Mouse (Mus musculus) ES-E14 (cell line): Measurements from ENCODE around the gene Gch1. TPM values are rescaled to one million over a fixed set of nuclear protein-coding genes. Genes with fewer than 3 reads are reported as not detected.

Experiments
- DNase-seq: peaks from one replicate; pipeline ENCODE4 v3.0.0-alpha.2; 2013; ENCODE audit warnings: low read depth, low spot score
- H3K27ac ChIP-seq: 2 replicates; pipeline ENCODE4 v1.5.1; 2012; ENCODE audit warnings: low read depth, mild to moderate bottlenecking, low read length, moderate library complexity, mixed read lengths; ENCODE audit not compliant: poor library complexity, insufficient read depth, severe bottlenecking
- H3K36me3 ChIP-seq: 2 replicates; pipeline ENCODE4 v1.6.1; 2012; ENCODE audit warnings: mild to moderate bottlenecking, low read length, moderate library complexity, mixed read lengths; ENCODE audit not compliant: control insufficient read depth, poor library complexity, insufficient read depth, severe bottlenecking
- H3K4me1 ChIP-seq, 2 experiments: fragments of 150-350 bp in 1 of 2; sonication (generic) in 1 of 2; 2 replicates each; pipeline ENCODE4 v1.6.1; 2012; ENCODE audit warnings: low read length in 2 of 2, mild to moderate bottlenecking in 1 of 2, mixed read lengths in 1 of 2; ENCODE audit not compliant: control insufficient read depth in 2 of 2, insufficient read depth in 2 of 2, poor library complexity in 1 of 2
- H3K4me3 ChIP-seq, 2 experiments: fragments of 150-350 bp in 1 of 2; sonication (generic) in 1 of 2; 2 replicates each; pipeline ENCODE4 v1.5.1; 2012; ENCODE audit warnings: low read length in 2 of 2, low read depth in 1 of 2, mild to moderate bottlenecking in 1 of 2, mixed read lengths in 1 of 2; ENCODE audit not compliant: insufficient read depth in 1 of 2, poor library complexity in 1 of 2, severe bottlenecking in 1 of 2
- H3K9ac ChIP-seq: 2 replicates; pipeline ENCODE4 v1.6.1; 2012; ENCODE audit warnings: low read depth, mild to moderate bottlenecking, low read length, mixed read lengths; ENCODE audit not compliant: poor library complexity, insufficient read depth, severe bottlenecking
- H3K9me3 ChIP-seq: fragments of 150-350 bp; sonication (generic); 2 replicates; pipeline ENCODE4 v1.6.1; 2012; ENCODE audit warnings: low read depth, mild to moderate bottlenecking, low read length; ENCODE audit not compliant: control insufficient read depth, insufficient read depth
- CHD2 ChIP-seq: IDR thresholded peaks from 2 replicates; pipeline ENCODE4 v1.6.1; 2014; ENCODE audit warnings: mild to moderate bottlenecking, low read depth, low read length, inconsistent platforms
- HCFC1 ChIP-seq: IDR thresholded peaks from 2 replicates; pipeline ENCODE4 v1.6.1; 2012; ENCODE audit warnings: low read length, inconsistent platforms, borderline replicate concordance; ENCODE audit not compliant: insufficient read depth
- MAFK ChIP-seq: IDR thresholded peaks from 2 replicates; pipeline ENCODE4 v1.6.1; 2014; ENCODE audit warnings: mild to moderate bottlenecking, low read depth, low read length, inconsistent platforms; ENCODE audit not compliant: insufficient read depth
- ZC3H11A ChIP-seq: IDR thresholded peaks from 2 replicates; pipeline ENCODE4 v1.6.1; 2012; ENCODE audit warnings: low read depth, mild to moderate bottlenecking, inconsistent platforms, low read length, borderline replicate concordance
- ZNF384 ChIP-seq: IDR thresholded peaks from 2 replicates; pipeline ENCODE4 v1.6.1; 2012; ENCODE audit warnings: low read depth, low read length, inconsistent platforms
- in situ Hi-C, 2 experiments: fragments of 600-800 bp; cut with MboI; formaldehyde crosslinking; loops; one replicate each; pipeline ENCODE4 v1.15.1; 2025; ENCODE audit warnings: low sequenced_read_pairs in 2 of 2, inconsistent platforms in 1 of 2; ENCODE audit not compliant: unreplicated experiment in 2 of 2
- total RNA-seq: library from RNA; depleted of rRNA; stranded (reverse); fragments of 300-350 nt; gene quantifications from 2 replicates; pipeline ENCODE4 v1.2.3, GENCODE M21; 2012

The Gch1 gene
- total RNA-seq, 1 experiment = 0.76 TPM

DNA sequence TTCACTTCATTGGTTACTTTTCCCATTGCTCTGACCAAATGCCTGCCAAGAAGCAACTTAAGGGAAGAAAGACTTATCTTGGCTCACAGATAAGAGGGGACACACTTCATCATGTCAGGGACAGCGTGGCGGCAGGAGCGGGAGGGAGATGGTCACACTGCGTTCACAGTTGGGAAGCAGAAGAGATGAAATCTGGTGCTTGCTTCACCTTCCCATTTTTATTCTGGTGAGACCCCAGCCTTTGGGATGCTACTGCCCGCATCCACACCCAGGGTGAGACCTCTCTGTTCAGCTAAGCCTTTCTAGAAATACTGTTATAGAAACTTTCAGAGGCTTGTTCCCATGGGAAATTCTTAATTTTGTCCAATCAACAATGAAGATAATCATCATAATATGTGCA, 44.9 kb downstream of the Gch1 start:
- in situ Hi-C loops = no loop called here
- DNase-seq = no peak
- no peak overlapping the region for H3K9ac ChIP-seq
- H3K36me3 ChIP-seq = no peaks in the 10 kb centered on the region
- H3K27ac ChIP-seq = no peak overlapping the region
- TF ChIP-seq ZNF384 = no peak
- TF ChIP-seq CHD2 = no peak
- no peak for TF ChIP-seq MAFK
- TF ChIP-seq ZC3H11A = no peak
- no peak for TF ChIP-seq HCFC1
- H3K4me3 ChIP-seq = no peak overlapping the region
- H3K9me3 ChIP-seq = no peaks in the 10 kb centered on the region
- no peaks in the 10 kb centered on the region for H3K4me1 ChIP-seq

DNA sequence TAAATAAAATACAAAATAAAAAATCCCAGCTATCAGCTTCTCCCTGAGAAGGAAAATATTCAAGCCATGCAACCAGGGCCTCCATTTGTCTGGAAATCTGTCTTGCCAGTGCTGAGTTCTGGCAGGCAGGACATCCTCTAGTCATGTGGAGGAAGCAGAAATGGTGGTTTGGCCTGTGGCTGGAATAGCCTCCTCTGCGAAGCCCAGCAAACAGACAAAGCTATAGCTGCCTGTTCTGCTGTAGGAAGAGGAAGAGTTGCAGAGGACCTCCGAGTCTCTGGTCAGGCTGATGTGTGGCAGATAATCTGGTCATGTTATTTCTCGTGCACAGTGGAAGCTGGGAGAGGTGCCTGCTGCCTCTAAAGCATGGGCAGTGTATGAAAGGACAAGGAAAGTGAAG, 50.4 kb downstream of the Gch1 start:
- no peak for DNase-seq
- in situ Hi-C loops = no loop called here
- Histone ChIP-seq H3K4me1 (no peaks in the 10 kb centered on the region), H3K36me3 (no peaks in the 10 kb centered on the region), H3K4me3 (no peak overlapping the region), H3K9ac (no peak overlapping the region), H3K27ac (no peak overlapping the region), H3K9me3 (no peaks in the 10 kb centered on the region)
- TF ChIP-seq ZNF384 = no peak
- no peak for TF ChIP-seq HCFC1
- TF ChIP-seq MAFK = no peak
- TF ChIP-seq CHD2 = no peak
- TF ChIP-seq ZC3H11A = no peak

DNA sequence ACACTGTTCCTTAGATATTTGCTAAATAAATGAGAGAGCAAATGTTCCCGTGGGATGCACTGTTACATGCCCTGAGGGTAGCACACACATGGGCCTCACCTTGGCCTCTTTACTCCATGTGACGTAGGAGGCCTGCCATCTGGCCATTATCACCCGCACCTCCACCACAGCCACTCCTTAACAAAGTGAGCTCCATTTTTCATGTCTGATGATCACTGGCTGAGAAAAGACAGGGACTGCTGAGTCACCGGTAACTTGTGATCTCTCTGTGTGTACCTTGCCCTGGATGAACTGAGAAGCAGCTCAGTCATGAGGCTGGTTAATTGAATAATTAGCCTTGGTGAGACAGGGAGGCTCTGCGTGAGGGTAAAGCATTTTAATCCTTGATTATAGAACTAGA, 52.6 kb downstream of the Gch1 start:
- Histone ChIP-seq H3K4me3 (no peak overlapping the region), H3K4me1 (no peaks in the 10 kb centered on the region), H3K27ac (no peak overlapping the region), H3K9ac (no peak overlapping the region), H3K9me3 (no peaks in the 10 kb centered on the region), H3K36me3 (no peaks in the 10 kb centered on the region)
- in situ Hi-C loops = no loop called here
- no peak for DNase-seq
- TF ChIP-seq MAFK = no peak
- TF ChIP-seq ZNF384 = no peak
- TF ChIP-seq ZC3H11A = no peak
- no peak for TF ChIP-seq CHD2
- TF ChIP-seq HCFC1 = no peak

DNA sequence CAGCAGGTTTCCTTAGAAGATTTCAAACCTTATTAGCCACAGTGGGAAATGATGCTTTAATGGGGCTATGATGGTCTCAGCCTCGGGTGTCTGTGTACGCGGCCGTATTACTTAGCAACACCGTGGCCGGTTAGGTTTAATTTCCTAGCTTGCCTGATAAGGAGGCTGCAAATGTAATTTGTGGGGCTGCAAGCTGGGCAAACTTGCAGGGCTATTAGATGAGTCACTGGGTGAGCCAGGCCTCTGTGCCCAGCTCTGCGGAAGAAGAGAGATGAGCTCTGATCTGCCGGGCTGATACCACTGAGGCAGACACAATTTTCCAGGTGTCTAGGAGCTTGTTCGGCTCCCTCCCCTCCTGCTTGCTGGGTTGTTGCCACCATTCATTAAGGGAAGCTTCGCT, 55.3 kb downstream of the Gch1 start:
- TF ChIP-seq CHD2 = no peak
- TF ChIP-seq HCFC1 = no peak
- no peak for TF ChIP-seq ZNF384
- TF ChIP-seq ZC3H11A = no peak
- TF ChIP-seq MAFK = no peak
- no peak overlapping the region for H3K4me3 ChIP-seq
- H3K9me3 ChIP-seq = no peaks in the 10 kb centered on the region
- DNase-seq = no peak
- in situ Hi-C loops = no loop called here
- no peaks in the 10 kb centered on the region for H3K36me3 ChIP-seq
- H3K9ac ChIP-seq = no peak overlapping the region
- H3K4me1 ChIP-seq = no peaks in the 10 kb centered on the region
- no peak overlapping the region for H3K27ac ChIP-seq

DNA sequence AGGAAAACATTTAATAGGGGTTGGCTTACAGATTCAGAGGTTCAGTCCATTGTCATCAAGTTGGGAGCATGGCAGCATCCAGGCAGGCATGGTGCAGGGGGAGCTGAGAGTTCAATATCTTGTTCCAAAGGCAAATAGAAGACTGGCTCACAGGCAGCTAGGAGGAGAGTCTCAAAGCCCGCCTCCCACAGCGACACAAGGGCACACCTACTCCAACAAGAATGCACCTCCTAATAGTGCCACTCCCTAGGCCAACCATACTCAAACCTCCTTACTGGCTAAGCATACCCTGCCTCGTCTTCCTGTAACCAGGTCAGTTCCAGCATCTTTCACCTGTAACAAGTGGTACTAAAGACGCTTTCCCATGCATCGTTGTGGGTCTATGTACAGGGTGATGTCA, 61.2 kb downstream of the Gch1 start:
- Histone ChIP-seq H3K9ac (no peak overlapping the region), H3K9me3 (no peaks in the 10 kb centered on the region), H3K27ac (no peak overlapping the region), H3K4me1 (no peaks in the 10 kb centered on the region), H3K36me3 (no peaks in the 10 kb centered on the region), H3K4me3 (no peak overlapping the region)
- DNase-seq = no peak
- in situ Hi-C loops = no loop called here
- no peak for TF ChIP-seq ZC3H11A
- TF ChIP-seq CHD2 = no peak
- TF ChIP-seq HCFC1 = no peak
- TF ChIP-seq MAFK = no peak
- no peak for TF ChIP-seq ZNF384
